7 mouse cellular contexts compared by ENCODE assay signal in genomic region chr1:93305581-93306337, GRCm38 (mm10). TPM values are rescaled to one million over a fixed set of nuclear protein-coding genes. Genes with fewer than 3 reads are reported as not detected.
DNase-seq lines count a peak whose midpoint lies in the region; ATAC-seq lines count a peak whose summit lies in the region.

Gene Mterf4, minus strand, starts transcription at chr1:93305915.

- peaks cover 7% of the 10 kb centered on the region for H3K4me1 ChIP-seq in intestine, embryonic 16.5 days (ENCODE audit: control insufficient read depth, insufficient read depth, low read length)
- peaks cover 7% of the 10 kb centered on the region; the same call in 1 of the 2 replicates for H3K4me1 ChIP-seq in midbrain, embryonic 11.5 days (ENCODE audit: control insufficient read depth, insufficient read depth, low read length)

- no peaks in the 10 kb centered on the region for H3K9me3 ChIP-seq in intestine, embryonic 16.5 days (ENCODE audit: control insufficient read depth, low read length)
- no peaks in the 10 kb centered on the region for H3K9me3 ChIP-seq in midbrain, embryonic 11.5 days (ENCODE audit: control insufficient read depth, low read length)

- H3K36me3 ChIP-seq in intestine, embryonic 16.5 days (ENCODE audit: control insufficient read depth, insufficient read depth, low read length), result no peaks in the 10 kb centered on the region
- peaks cover 13% of the 10 kb centered on the region for H3K36me3 ChIP-seq in midbrain, embryonic 11.5 days (ENCODE audit: control insufficient read depth, insufficient read depth, low read length)

- H3K27ac ChIP-seq in intestine, embryonic 16.5 days (ENCODE audit: low read length), result no peak within 1 kb of the TSS
- H3K27ac ChIP-seq in midbrain, embryonic 11.5 days (ENCODE audit: low read depth, low read length), result no peak within 1 kb of the TSS

- intact Hi-C loops in left cerebral cortex, postnatal 36 days (cut with DNase I), result no loop called here

- H3K9ac ChIP-seq in intestine, embryonic 16.5 days (ENCODE audit: low read depth, low read length), result peak within 1 kb of the TSS; percentile 79
- peak within 1 kb of the TSS; percentile 73 for H3K9ac ChIP-seq in midbrain, embryonic 11.5 days (ENCODE audit: low read length)

- 7% methylated on average over 36 of the region's 36 CpGs for WGBS in intestine, embryonic 16.5 days
- 8% methylated on average over 36 of the region's 36 CpGs for WGBS in midbrain, embryonic 11.5 days

- peak within 1 kb of the TSS; percentile 74 for H3K4me2 ChIP-seq in intestine, embryonic 16.5 days (ENCODE audit: low read depth, low read length)
- H3K4me2 ChIP-seq in midbrain, embryonic 11.5 days, result peak within 1 kb of the TSS; percentile 63

- peak within 1 kb of the TSS; percentile 84 for H3K4me3 ChIP-seq in intestine, embryonic 16.5 days (ENCODE audit: low read length)
- peak within 1 kb of the TSS; percentile 60 for H3K4me3 ChIP-seq in midbrain, embryonic 11.5 days (ENCODE audit: low read depth, low read length)

- no peaks in the 10 kb centered on the region for H3K27me3 ChIP-seq in intestine, embryonic 16.5 days (replicated peaks; ENCODE audit: control insufficient read depth, insufficient read depth, low read length)
- no peaks in the 10 kb centered on the region for H3K27me3 ChIP-seq in midbrain, embryonic 11.5 days (ENCODE audit: control insufficient read depth, insufficient read depth, low read length)

- peak; percentile 97 for ATAC-seq in intestine, embryonic 16.5 days
- peak; percentile 94 for ATAC-seq in midbrain, embryonic 11.5 days (ENCODE audit: low FRiP score)

- peak; percentile 87 for DNase-seq in adrenal gland, postnatal 10 days
- DNase-seq in embryo, embryonic 9.5 days (ENCODE audit: extremely low spot score), result peak; percentile 81
- DNase-seq in gastrocnemius, postnatal 4 days (ENCODE audit: low spot score in 2 of 2), result peak; percentile 66 to 77
- peak; percentile 82 for DNase-seq in left cerebral cortex, postnatal 36 days (ENCODE audit: low spot score in 2 of 2)
- DNase-seq in midbrain, embryonic 11.5 days (ENCODE audit: low spot score, missing footprints), result peak; percentile 97
- peak; percentile 61 for DNase-seq in skeletal muscle tissue, adult 2 months (ENCODE audit: low read depth, low spot score)

RNA-seq across cellular contexts. Expression of gene Mterf4, which starts in this region (rescaled TPM):
- total RNA-seq in adrenal gland, postnatal 10 days (2021), result 10 to 100 TPM; 32.8 to 37.4 TPM
- 10 to 100 TPM; 16.8 to 17.4 TPM for total RNA-seq in gastrocnemius, postnatal 4 days (2021)
- polyA plus RNA-seq in intestine, embryonic 16.5 days (2015; fragmentation: Nextera tagmentation; extraction: Ambion mirVana), result 23.8 and 26.6 TPM in 2 replicates
- total RNA-seq in left cerebral cortex, postnatal 36 days (2021), result 10 to 100 TPM; 17.4 to 20.9 TPM
- polyA plus RNA-seq in midbrain, embryonic 11.5 days (2014; fragmentation: Nextera tagmentation; extraction: Ambion mirVana), result 31.8 and 38.4 TPM in 2 replicates
